Mouse (Mus musculus) embryonic stem cell, embryonic (primary cell): ENCODE results near the gene Defb35.
"Not testable (repeated sequence)": the region's sequence is repeated elsewhere in the genome, so short reads cannot be mapped to it uniquely, and the experiment has no call there.

Source experiments
- CTCF ChIA-PET, 4 experiments: fragments of 300-600 bp in 2 of 4; fragments of 350-600 bp in 2 of 4; sonication (Branson Sonifier 250); formaldehyde crosslinking; loops; one replicate each; lab custom pipeline; 2022; ENCODE audit warnings: inconsistent platforms in 2 of 4; lab: Charles Lee
- POLR2A ChIA-PET, 4 experiments: fragments of 300-600 bp in 2 of 4; fragments of 350-600 bp in 2 of 4; sonication (Branson Sonifier 250); formaldehyde crosslinking; loops; one replicate each; lab custom pipeline; 2022; ENCODE audit warnings: antibody characterized with exemption in 4 of 4, inconsistent platforms in 1 of 4; lab: Charles Lee

Defb35 gene

DNA sequence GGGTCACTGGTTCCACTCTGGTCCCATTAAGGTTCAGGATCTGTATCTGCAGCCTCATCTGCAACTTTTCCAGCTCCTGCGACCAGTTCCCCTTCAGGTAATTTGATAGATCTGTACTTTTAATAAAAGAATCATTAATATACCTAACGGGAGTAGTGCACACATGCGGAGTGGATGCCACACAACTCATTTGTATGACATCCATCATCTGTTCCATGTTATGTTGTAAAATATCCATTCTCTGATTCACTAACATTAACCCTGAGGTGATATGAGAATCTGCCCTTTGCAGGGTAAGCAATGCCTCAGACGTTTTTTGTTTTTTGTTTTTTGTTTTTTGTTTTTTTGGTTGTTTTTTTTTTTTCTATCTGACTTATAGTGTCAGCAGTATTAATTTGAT lies at the start of gene Defb35:
Gene Defb35, plus strand, starts transcription at position 301 of the 400 bp plus-strand sequence.
- POLR2A ChIA-PET, CTCF ChIA-PET: not testable (repeated sequence)

DNA sequence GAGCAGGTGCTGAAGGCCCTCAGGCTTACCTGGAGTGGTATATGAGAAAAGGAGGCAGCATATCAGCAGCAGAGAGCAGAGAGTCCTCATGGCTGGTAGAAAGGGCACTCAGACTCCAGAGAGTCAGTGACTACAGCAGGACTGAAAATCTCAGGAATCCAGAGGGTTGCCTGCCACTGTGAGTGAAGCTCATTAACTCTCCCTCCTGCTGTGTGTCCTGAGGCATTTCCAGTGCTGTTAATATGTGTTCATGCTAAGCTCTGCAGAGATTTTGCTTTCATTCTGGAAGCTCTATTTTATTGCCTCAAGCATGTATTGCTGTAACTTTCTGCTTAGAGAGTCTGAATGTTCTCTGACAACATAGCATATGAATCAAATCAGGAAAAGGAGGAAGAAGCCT lies 31.9 kb upstream of the Defb35 start, which contains the start of gene Defb11:
Gene Defb11, minus strand, starts transcription at position 123 of the 400 bp plus-strand sequence.
- CTCF ChIA-PET, POLR2A ChIA-PET: not testable (repeated sequence)

DNA sequence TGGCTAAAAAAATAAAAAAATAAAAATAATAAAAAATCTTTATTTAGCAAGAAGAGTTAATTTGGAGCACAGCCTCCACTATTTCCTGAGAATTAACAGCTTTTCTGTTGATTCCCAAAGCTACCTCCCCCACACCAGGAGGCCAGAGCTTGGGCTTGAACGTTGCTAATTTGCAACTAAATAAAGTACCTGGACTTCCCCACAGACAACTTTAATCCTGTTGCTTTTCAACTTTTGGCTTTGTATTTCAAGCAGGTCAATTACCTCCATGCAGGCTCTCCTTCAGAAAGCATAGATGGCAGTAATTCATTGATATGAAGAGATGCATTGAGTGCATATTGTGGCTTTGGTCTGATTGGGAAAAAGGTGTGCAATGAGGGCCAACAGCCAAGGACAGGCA lies 26.2 kb upstream of the Defb35 start:
- POLR2A ChIA-PET = no interaction called here
- CTCF ChIA-PET = no interaction called here

DNA sequence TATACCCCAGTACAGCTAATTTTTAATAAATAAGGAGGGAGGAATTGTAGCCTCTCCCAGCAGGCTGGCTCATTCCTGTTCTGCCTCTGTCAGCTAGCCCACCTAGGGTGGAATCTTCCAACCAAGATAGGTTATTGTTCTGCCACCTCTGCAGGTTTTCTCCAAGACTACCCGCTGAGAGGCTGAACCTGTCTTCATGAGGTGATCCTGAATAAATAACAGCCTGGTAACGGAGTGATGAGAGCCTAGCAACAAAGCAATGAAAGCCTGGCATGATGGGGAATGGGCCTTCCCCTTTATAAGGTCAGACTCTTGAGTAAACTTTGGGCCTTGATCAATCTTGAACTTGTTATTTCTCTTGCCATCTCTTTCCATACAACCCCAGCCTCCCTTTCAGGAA lies 25.6 kb upstream of the Defb35 start:
- CTCF ChIA-PET = no interaction called here
- POLR2A ChIA-PET = no interaction called here

DNA sequence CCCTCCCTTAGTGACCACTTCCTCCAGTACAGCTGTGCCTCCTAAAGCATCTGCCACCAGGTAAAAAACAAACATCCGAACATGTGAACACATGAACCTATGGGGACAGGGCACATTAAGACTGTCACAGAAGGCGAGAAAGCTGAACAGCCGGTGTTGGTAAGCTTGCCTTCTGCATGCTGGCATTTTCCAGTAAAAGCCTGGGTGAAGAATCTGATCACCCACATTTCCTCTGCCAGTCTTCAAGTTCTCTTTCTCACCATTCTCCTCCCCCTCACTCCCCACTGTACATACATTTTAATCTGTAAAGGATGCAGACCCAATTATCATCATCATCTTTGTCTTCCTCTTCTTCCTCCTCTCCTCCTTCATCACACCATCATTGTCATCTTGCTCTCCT lies 22.5 kb upstream of the Defb35 start:
- CTCF ChIA-PET = no interaction called here
- POLR2A ChIA-PET = interaction anchor here in 1 of 4 experiments (0.6 kb wide), 1 partner anchor 12 kb away, joined by 5 read pairs; no protein-coding TSS in a partner anchor

DNA sequence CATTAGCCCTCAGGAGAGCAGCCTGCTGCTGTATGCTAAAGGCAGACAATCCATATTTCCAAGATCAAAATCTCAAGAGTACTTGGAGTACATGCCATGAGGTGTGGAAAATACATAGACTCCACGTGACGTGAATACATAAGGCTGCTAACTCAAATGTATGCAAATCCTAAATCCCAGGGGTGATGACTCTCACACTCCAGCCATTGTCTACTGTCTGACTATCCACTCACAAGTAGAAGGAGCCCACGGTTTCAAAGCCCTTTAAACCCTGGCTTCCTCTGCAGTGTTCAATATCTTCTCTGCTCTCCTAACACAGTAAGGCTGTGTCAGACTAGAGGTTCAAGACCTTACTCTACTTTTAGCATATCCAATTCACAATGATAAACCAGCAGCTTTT lies 7.4 kb upstream of the Defb35 start:
- CTCF ChIA-PET, POLR2A ChIA-PET: not testable (repeated sequence)

DNA sequence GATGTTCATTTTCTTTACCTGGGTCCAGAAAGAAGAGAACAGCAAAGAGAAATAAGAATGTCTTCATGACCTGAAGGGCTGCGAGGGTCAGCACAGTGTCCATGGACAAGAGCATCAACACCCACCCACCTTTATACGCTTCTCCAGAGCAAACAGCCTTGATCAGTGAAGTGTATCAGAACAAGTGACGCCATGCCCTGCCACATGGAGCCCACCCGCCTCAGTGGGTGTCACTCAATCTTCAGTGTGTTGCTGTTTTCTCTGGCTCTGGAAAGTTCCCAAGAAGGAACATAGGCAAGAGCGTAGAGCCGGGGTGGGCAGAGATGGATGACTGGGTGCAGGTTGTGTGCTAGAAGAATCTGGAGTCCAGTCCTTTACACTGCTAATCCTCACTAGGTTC lies 5.5 kb upstream of the Defb35 start, which contains the start of gene Defb15:
Gene Defb15, minus strand, starts transcription at position 101 of the 400 bp plus-strand sequence.
- POLR2A ChIA-PET = no interaction called here

DNA sequence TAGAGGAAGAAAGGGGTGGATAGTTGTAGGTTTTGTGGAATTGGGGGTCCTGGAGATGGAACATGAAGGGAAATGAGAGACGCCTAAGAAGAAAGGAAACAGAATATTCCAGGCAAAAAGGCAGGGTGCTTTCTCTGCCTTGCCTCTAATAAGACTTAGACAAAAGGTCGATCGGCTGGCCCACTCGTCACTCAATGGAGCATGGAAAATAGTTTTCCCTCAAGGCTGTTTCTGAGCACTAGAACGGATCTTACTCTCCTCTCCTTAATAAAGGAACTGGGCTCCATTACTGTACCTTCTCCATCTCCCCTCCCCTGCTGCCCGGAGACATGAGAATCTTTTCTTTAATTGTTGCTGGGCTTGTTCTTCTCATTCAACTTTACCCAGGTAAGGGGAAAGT lies 8.3 kb downstream of the Defb35 start, which contains the start of gene Defb13:
Gene Defb13, plus strand, starts transcription at position 301 of the 400 bp plus-strand sequence.
- ChIA-PET POLR2A (no interaction called here), CTCF (no interaction called here)

More for the DNA sequence above, 5.5 kb upstream of the Defb35 start, which contains the start of gene Defb15:
- CTCF ChIA-PET = no interaction called here

DNA sequence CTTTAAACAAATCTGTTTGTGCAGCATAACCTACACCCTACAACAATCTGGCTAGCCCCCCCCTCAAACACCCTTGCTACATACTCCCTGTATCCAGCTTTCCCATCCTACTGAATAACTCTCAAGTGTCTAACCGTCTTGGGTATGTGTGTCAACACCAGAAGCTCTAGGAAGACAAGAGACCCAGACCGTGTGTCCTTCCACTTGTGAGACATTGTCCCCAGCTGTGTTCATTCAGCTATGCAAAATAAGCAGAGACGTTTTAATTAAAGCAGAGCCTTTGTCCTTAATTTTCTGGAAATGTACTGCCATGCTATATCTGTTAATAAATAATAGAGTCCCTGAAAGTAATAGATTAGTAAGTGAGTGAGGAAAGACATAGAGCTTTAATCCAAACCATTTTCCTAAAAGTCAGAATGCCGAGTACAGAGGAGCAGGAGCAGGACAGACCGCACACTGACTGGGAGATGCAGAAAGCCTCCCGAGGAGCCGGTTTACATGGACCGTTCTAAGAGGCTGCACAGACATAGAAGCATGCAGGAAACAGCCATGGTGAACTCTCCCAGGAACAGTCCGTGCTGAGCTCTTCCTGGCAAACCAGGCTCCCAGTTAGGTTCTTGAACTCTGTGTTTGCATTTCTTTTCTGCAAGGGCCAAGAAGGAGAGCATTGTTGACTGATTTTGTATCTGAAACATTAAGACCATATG lies 9.3 kb downstream of the Defb35 start:
- POLR2A ChIA-PET = interaction anchor here in 1 of 4 experiments (0.6 to 1.1 kb wide), 2 partner anchors 20 to 79 kb away, joined by 3 read pairs; no protein-coding TSS in a partner anchor

DNA sequence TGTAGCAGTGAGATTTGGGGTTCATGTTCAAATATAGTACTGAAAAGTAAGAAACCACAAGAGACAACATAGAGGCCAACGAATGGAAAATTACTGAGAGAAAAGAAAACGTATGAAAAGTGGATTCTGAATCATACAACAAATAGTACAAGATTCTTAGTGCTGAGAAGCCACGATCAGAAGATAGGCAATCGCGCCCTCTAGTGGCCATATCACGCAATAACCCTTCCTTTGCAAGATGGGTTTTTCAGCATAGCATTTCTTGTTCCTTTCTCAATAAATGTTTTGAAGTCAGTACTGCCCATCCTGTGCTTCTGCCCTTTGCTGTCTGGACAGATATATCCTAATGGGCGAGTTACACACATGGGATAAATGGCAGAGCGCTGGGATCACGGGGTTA lies 17.2 kb downstream of the Defb35 start:
- POLR2A ChIA-PET = interaction anchor here in 1 of 4 experiments (1.2 kb wide), 1 partner anchor 9 kb away, joined by 3 read pairs; no protein-coding TSS in a partner anchor
- CTCF ChIA-PET = interaction anchor here in 2 of 4 experiments (1.3 kb wide), 2 partner anchors 199 kb away, joined by 3 to 6 read pairs; no protein-coding TSS in a partner anchor

More for the DNA sequence above, 9.3 kb downstream of the Defb35 start:
- CTCF ChIA-PET = interaction anchor here in 2 of 4 experiments (0.5 to 0.8 kb wide), 2 partner anchors 85 to 177 kb away, joined by 3 read pairs; partner anchors contain the start of gene Nek5 (in 1 of the 2)

DNA sequence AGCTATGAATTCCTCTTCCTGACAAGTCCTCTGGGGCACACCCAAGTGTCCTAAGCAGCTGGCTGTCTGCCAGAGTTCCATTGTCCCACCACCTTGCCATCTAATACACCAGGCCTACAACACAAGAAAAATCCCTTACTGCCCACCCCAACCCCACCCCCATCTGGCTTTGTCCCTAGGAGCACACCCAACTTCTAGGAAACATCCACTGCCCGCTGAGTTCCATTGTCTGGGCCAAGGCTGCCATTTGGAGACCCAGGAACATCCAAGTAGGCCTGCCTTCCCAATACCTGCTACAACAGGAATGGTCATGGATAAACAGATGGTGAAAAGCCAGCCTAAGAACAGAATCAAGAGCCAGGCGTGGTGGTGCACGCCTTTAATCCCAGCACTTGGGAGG lies 18.2 kb downstream of the Defb35 start:
- CTCF ChIA-PET = interaction anchor here in 2 of 4 experiments (1.3 kb wide), 2 partner anchors 200 kb away, joined by 3 to 6 read pairs; no protein-coding TSS in a partner anchor
- POLR2A ChIA-PET = interaction anchor here in 2 of 4 experiments (0.5 to 1.2 kb wide), 2 partner anchors 8 to 210 kb away, joined by 3 to 4 read pairs; partner anchors contain the start of gene Nek3 (in 1 of the 2)

DNA sequence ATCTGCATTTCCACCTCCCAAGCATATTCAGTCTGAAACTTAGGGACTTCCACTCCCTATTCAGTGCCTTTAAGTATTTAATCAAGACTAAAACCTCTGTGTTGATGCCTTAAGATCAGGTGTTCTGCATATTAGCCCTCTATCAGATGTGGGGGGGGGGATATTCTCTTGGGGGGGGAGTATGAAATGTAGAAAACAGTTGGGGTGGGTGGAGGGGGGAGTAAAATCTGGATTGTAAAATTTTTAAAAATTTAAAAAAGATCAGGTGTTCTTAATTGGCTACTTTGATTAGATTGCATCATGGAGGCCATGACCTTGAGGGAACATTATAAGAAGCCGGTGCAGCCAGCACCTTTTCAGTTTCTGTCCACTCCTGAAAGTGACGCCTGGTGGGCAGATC lies 20.3 kb downstream of the Defb35 start, which contains the start of gene Fam90a1a:
Gene Fam90a1a, plus strand, starts transcription at position 301 of the 400 bp plus-strand sequence.
- ChIA-PET POLR2A (no interaction called here), CTCF (interaction anchor here in 1 of 4 experiments (0.6 kb wide), 2 partner anchors 18 to 38 kb away, joined by 3 to 4 read pairs; no protein-coding TSS in a partner anchor)

DNA sequence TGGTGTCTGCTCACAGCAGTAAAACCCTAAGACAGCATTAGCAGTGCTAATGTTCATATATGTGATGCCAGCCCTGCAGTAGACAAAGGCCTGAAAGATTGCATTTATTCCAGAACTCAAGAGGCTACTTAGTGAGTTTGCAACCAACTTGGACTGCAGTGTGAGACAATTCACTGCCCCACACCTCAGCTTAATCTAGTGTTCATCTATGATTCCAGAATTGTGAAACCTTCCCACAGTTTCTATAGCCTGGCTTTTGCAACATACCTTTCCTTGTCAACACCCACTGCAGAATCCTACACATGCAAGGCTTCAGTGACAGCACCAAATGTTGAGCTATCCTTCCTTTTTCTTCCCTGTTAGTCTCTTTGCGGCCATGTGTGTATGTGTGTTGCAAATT lies 28.5 kb downstream of the Defb35 start:
- CTCF ChIA-PET = no interaction called here
- POLR2A ChIA-PET = no interaction called here

DNA sequence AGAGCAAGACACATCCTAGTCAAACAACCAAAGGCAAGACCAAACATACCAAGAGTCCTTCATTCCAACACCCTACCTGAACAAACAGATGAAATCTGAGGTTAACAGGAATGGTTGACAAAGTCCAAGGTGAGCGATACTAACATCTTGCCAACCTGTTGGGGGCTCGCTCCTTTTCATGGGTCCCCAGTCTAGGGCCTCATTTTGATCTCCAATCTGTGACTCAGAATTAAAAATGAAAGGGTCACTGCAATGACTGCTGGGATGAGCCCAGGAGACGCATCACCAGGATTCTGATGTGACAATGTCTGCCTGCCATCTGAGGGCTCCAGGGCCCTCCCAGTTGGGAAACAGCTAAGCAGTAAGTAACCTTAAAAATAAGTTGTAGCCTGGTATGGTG lies 31.3 kb downstream of the Defb35 start, which contains the start of gene Ccdc70:
Gene Ccdc70, plus strand, starts transcription at position 301 of the 400 bp plus-strand sequence.
- CTCF ChIA-PET = no interaction called here
- POLR2A ChIA-PET = no interaction called here

DNA sequence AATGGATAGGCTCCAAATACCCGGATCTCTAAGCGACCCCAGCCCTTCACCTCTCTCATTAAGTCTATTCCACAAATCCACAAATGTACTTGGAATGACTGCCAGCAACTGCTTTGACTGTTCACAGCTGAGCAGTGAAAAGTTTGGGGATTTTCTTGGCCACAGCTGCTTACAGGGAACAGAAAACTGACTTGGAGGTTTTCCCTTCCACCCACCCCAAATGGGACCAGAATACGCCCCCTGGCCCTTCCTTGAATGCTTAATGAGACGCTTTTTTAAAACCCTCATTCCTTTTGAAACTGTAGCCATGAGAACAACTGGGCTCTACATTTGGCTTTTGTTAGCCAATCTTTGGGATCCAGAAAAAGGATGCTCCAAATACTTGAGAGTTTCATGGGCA lies 40.0 kb downstream of the Defb35 start:
- ChIA-PET CTCF (interaction anchor here in 1 of 4 experiments (0.7 kb wide), 1 partner anchor 806 kb away, joined by 3 read pairs; no protein-coding TSS in a partner anchor), POLR2A (no interaction called here)

DNA sequence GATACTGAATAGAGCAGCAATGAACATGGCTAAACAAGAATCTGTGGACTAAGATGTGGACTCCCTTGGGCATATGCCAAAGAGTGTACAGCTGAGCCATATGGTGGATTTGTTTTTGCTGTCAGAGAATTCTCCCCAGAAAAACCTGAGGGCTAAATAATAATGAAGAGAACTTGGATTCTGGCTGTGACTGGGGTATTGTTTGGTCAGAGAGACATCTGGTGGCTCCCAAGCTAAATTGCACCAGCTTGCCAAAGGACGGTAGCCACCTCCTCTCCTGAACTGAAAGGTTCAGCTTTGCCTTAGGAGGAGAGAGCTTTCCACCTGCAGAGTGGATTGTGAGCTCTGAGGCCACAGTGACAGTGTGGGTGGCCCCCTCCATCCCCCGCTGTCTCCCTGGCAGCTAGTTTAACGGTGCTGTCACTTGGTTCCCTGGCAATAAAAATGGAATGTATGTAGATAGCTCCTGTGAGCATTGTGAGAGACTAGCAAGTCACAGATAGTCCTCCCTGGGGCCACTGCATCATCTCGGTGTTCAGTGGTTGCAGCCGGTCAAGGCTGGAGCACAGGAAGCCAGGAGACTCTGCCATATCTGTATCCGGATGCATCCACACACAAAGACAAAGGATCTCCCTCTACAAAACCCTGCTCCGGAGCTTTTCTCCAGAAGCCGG lies 43.6 kb downstream of the Defb35 start:
- CTCF ChIA-PET = interaction anchor here (0.5 to 1.6 kb wide), 18 partner anchors 9 to 973 kb away, joined by 3 to 14 read pairs (median 3); partner anchors contain the start of gene Nek5 (in 1 of the 4)
- POLR2A ChIA-PET = interaction anchor here in 3 of 4 experiments (1.0 to 1.6 kb wide), 5 partner anchors 20 to 224 kb away, joined by 3 to 6 read pairs (median 4); partner anchors contain the start of genes Alg11 (in 1 of the 3) and Ckap2 (in 1 of the 3)
